Mouse (Mus musculus) G1E (cell line): ENCODE results near the gene Irf2bp1.

Experiments
- CTCF ChIP-seq: IDR thresholded peaks from 2 replicates; pipeline ENCODE4 v1.5.1; 2012; ENCODE audit warnings: low read depth, low read length, inconsistent platforms, mixed read lengths
- GATA1 ChIP-seq: IDR thresholded peaks from 2 replicates; pipeline ENCODE4 v1.6.1; 2012; ENCODE audit warnings: borderline replicate concordance, low read length, inconsistent platforms, mixed read lengths
- TAL1 ChIP-seq: conservative IDR thresholded peaks from 2 replicates; pipeline ENCODE4 v1.6.1; 2012; ENCODE audit warnings: low read depth, low read length, inconsistent platforms, mixed read lengths

DNA sequence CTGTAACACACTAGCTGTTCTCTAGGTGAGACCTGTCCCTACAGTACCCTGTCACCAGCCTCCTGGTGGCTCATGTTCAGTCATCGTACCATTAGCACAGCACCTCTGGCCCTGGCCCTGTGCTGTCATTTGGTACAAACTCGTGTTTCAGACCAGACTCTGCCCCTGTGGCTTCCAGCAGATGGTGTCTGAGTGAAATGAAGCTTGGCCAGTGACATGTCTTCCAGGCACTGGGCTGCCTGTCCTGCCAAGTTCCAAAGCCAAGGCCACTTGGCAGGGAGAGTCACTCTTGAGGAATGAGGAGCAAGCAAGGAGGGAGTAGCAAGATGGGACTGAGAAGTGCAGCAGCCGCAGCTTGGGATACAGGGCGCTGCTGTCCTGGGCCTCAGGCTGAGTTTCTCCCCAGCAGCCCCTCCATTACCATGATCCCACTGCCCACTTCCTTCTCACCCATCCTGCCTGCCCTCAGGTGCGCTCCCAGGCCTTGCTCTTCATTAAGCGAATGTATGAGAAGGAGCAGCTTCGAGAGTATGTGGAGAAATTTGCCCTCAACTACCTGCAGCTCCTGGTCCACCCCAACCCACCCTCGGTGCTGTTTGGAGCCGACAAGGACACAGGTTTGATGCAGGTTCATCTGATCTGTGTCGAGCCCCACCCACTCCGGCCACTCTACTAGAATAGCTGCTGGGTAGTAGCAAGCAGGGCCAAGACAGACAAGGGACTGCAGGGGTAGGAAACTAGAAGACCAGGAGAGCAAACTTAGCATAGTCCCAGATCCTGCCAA lies 42.6 kb downstream of the Irf2bp1 start:
- no peak for TF ChIP-seq CTCF
- TF ChIP-seq TAL1, result no peak
- no peak for TF ChIP-seq GATA1
